Mouse (Mus musculus): ENCODE measurements around the gene Trappc10. TPM values are rescaled to one million over a fixed set of nuclear protein-coding genes. Genes with fewer than 3 reads are reported as not detected.

Trappc10 gene
- 11.6 and 11.9 TPM in 2 replicates for polyA plus RNA-seq (2012; rRNA removed)

GRCm38 (mm10) chr10:78244438-78245224 lies at the start of gene Trappc10:
Gene Trappc10 (minus strand): TSS chr10:78244641.

GRCm38 (mm10) chr10:78184531-78185380 lies 59.7 kb downstream of the Trappc10 start, which contains the start of gene Pwp2:
Gene Pwp2 (minus strand): TSS chr10:78185149.

DNA sequence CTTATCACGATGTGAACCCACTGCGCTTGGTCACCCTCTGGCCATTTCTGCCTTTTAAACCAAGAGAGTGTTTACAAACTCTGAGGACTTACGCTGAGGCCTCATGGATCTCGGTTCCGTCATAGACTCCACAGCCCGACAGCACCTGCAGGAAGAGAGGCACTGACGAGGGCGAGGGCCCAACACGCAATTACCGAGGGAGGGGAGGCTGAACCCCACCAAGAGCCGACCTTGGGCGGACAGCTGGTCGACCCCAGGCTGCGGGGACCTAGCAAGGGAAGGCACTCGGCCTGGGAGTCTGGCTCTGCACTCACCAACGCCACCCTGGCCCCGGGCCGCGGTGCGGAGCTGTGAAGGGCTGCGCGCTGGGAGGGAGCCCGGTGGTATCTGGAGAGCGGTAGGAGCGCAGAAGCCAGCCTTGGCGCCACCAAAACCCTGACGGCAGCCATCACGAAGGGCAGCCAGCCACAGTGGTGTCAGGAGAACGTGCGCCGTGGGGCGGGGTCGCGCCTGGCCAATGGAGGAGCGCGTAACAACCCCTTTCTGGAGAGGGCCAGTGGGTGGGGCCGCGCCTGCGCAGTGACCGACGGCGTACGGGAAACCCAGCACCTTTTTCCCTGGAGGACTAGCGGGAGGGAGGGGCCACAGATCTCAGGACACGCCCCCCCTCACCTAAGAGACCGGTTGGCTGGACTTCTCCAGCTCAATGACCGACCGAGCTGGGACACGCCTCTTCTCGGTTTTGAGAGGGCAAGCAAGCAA lies 75.0 kb downstream of the Trappc10 start, which contains the start of gene D10Jhu81e:
D10Jhu81e (minus strand) TSS at position 502 of the 762 bp plus-strand sequence.

Other genes with a start within 250 kb of the Trappc10 start
- 52.9 and 54.7 TPM in 2 replicates for gene Pfkl, start 234.6 kb downstream of the Trappc10 start, polyA plus RNA-seq (2012; rRNA removed)
- 0.02 and 0.05 TPM in 2 replicates for gene Dnmt3l, start 202.7 kb downstream of the Trappc10 start, polyA plus RNA-seq (2012; rRNA removed)
- 0.02 TPM in 2 replicates for gene Aire, start 201.0 kb downstream of the Trappc10 start, polyA plus RNA-seq (2012; rRNA removed)
- 3.0 and 3.3 TPM in 2 replicates for gene Icosl, start 175.3 kb downstream of the Trappc10 start, polyA plus RNA-seq (2012; rRNA removed)
- 65.9 and 70.8 TPM in 2 replicates for gene D10Jhu81e, start 74.9 kb downstream of the Trappc10 start, polyA plus RNA-seq (2012; rRNA removed)
- 5.5 and 5.8 TPM in 2 replicates for gene Pwp2, start 59.5 kb downstream of the Trappc10 start, polyA plus RNA-seq (2012; rRNA removed)
- gene Agpat3, start 107.8 kb upstream of the Trappc10 start, polyA plus RNA-seq (2012; rRNA removed): 71.9 and 76.1 TPM in 2 replicates
- gene Rrp1, start 168.4 kb upstream of the Trappc10 start, polyA plus RNA-seq (2012; rRNA removed): 75.8 and 87.1 TPM in 2 replicates
- gene Cstb, start 181.0 kb upstream of the Trappc10 start, polyA plus RNA-seq (2012; rRNA removed): 87.9 and 95.2 TPM in 2 replicates
- gene Pdxk, start 220.3 kb upstream of the Trappc10 start, polyA plus RNA-seq (2012; rRNA removed): 6.8 and 7.9 TPM in 2 replicates